Mouse (Mus musculus): ENCODE results near the gene Gm4450.
"Not testable (repeated sequence)": the region's sequence is repeated elsewhere in the genome, so short reads cannot be mapped to it uniquely, and the experiment has no call there.

Gene Gm4450

GRCm38 (mm10) chr3:98457026-98457425 is at the start of gene Gm4450:
Gm4450 (minus strand) TSS chr3:98457126.
- DNase-seq = not testable (repeated sequence)

GRCm38 (mm10) chr3:98497401-98497800 is 40.5 kb upstream of the Gm4450 start:
- not testable (repeated sequence) for DNase-seq

- not testable (repeated sequence) for DNase-seq
Measured at GRCm38 (mm10) chr3:98496762-98497161, 39.8 kb upstream of the Gm4450 start.

GRCm38 (mm10) chr3:98495055-98495454 is 38.1 kb upstream of the Gm4450 start:
- DNase-seq = not testable (repeated sequence)

- not testable (repeated sequence) for DNase-seq
Measured at GRCm38 (mm10) chr3:98494184-98494583, 37.3 kb upstream of the Gm4450 start.

- DNase-seq = not testable (repeated sequence)
Measured at GRCm38 (mm10) chr3:98471499-98471898, 14.6 kb upstream of the Gm4450 start.

- DNase-seq = not testable (repeated sequence)
Measured at GRCm38 (mm10) chr3:98471057-98471456, 14.1 kb upstream of the Gm4450 start.

GRCm38 (mm10) chr3:98469323-98469722 is 12.4 kb upstream of the Gm4450 start:
- DNase-seq = not testable (repeated sequence)

- not testable (repeated sequence) for DNase-seq
Measured at GRCm38 (mm10) chr3:98453786-98454185, 3.1 kb downstream of the Gm4450 start.

GRCm38 (mm10) chr3:98443924-98444323 is 13.0 kb downstream of the Gm4450 start:
- DNase-seq = not testable (repeated sequence)

GRCm38 (mm10) chr3:98443149-98443779 is 13.7 kb downstream of the Gm4450 start:
- not testable (repeated sequence) for DNase-seq

- DNase-seq = not testable (repeated sequence)
Measured at GRCm38 (mm10) chr3:98442245-98442644, 14.7 kb downstream of the Gm4450 start.

- no peak for DNase-seq
Measured at GRCm38 (mm10) chr3:98435030-98435429, 21.9 kb downstream of the Gm4450 start.

GRCm38 (mm10) chr3:98434088-98434816 is 22.7 kb downstream of the Gm4450 start:
- no peak for DNase-seq

- no peak for DNase-seq
Measured at GRCm38 (mm10) chr3:98428928-98429525, 27.9 kb downstream of the Gm4450 start.

- DNase-seq = peak; percentile 35
Measured at GRCm38 (mm10) chr3:98428449-98428775, 28.5 kb downstream of the Gm4450 start.

GRCm38 (mm10) chr3:98427600-98428448 is 29.1 kb downstream of the Gm4450 start:
- DNase-seq = peak; percentile 74

GRCm38 (mm10) chr3:98427260-98427599 is 29.7 kb downstream of the Gm4450 start:
- no peak for DNase-seq

GRCm38 (mm10) chr3:98426749-98427148 is 30.2 kb downstream of the Gm4450 start:
- peak; percentile 11 for DNase-seq

GRCm38 (mm10) chr3:98422926-98423325 is 34.0 kb downstream of the Gm4450 start:
- no peak for DNase-seq

- no peak for DNase-seq
Measured at GRCm38 (mm10) chr3:98419786-98420070, 37.2 kb downstream of the Gm4450 start.

GRCm38 (mm10) chr3:98418991-98419785 is 37.7 kb downstream of the Gm4450 start:
- no peak for DNase-seq
